Mouse (Mus musculus): ENCODE data around the gene 2410004B18Rik.

DNA sequence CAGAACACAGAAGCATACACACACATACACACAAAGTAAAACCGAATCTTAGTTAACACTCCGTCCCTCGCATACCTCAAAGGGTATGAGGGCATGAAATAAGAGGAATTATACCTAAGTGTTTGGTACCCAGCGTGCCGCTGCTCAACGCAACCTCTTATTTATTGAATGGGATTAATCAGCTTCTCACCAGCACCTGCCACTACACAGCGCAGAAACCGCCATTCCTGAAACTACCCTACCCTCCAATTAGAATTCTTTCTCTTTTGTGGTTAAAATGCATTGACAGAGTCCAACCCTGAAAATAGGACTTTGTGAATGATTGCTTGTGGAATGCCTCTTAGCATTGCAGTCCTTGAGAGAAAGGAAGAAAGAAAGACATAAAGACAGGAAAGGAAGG, 34.3 kb upstream of the 2410004B18Rik start:
- no peak for TF ChIP-seq CTCF (IDR thresholded peaks at IDR 0.05; ENCODE audit: low read depth)
- TF ChIP-seq EP300 (IDR thresholded peaks at IDR 0.05; ENCODE audit: low read depth) = no peak

Measured in liver, postnatal 0 days (tissue).